In the genomic region with DNA sequence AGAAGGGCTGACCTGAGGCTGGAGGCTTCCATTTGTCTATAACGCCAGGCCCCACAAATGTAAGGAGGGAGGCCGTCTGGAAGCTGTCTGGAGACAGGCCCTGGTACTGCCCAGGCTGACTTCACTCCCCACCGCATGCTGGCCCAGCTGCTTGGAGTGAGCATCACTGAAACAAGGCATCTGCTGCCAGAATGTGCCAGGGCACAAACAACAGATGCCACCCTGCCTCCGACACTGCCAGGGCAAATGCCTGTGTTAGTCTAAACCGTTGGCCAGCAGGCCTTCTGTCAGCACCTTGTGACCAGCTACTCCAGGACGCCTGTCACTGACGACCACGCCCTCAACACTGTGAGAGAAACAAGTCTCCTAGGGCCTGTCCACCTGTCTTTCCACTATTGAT, we compare ENCODE assay signal across 18 mouse cellular contexts. TPM values are rescaled to one million over a fixed set of nuclear protein-coding genes. Genes with fewer than 3 reads are reported as not detected.
A peak's percentile ranks its signal among the peaks of the same experiment; 100 is the strongest.
DNase-seq lines count a peak whose midpoint lies in the region; ATAC-seq and TF ChIP-seq lines count a peak whose summit lies in the region.
"Had no signal": no experiment of that assay in that cellular context is flagged by ENCODE, and none has a peak within 500 bp of the region (broad histone marks: within the 10 kb centered on the region; RNA-seq: fewer than 3 reads in every experiment).

No protein-coding gene starts in this region.

- no peaks in the 10 kb centered on the region for H3K4me1 ChIP-seq in forebrain, postnatal 0 days (ENCODE audit: insufficient read depth)

- H3K4me2 ChIP-seq in forebrain, postnatal 0 days (ENCODE audit: low read depth), result no peak overlapping the region
- H3K4me2 ChIP-seq: lung, embryonic 14.5 days had no signal

- WGBS in forebrain, postnatal 0 days, result 67% methylated on average over 8 of the region's 8 CpGs

- H3K27ac ChIP-seq in forebrain, postnatal 0 days (ENCODE audit: low read depth, low read length), result no peak overlapping the region
- H3K27ac ChIP-seq: layer of hippocampus, adult 2 months had no signal

- H3K9me3 ChIP-seq in forebrain, postnatal 0 days (ENCODE audit: low read length), result no peaks in the 10 kb centered on the region

- no peak overlapping the region for H3K9ac ChIP-seq in forebrain, postnatal 0 days
- H3K9ac ChIP-seq: lung, embryonic 14.5 days had no signal

- ATAC-seq in forebrain, postnatal 0 days, result peak; percentile 78
- ATAC-seq: activated CD4-positive, CD25-positive, alpha-beta regulatory T cell, adult 4 months; intestine, postnatal 0 days had no signal

- H3K4me3 ChIP-seq in forebrain, postnatal 0 days (ENCODE audit: low read depth, low read length), result no peak overlapping the region
- H3K4me3 ChIP-seq: layer of hippocampus, adult 2 months had no signal

- intact Hi-C loops in gastrocnemius, postnatal 14 days (cut with DNase I; ENCODE audit: low total_unique reads), result no loop called here

- H3K36me3 ChIP-seq in forebrain, postnatal 0 days (ENCODE audit: insufficient read depth), result no peaks in the 10 kb centered on the region

- no peak for TF ChIP-seq CTCF in forebrain, postnatal 0 days (IDR thresholded peaks at IDR 0.05; ENCODE audit: low read depth)

- no peaks in the 10 kb centered on the region for H3K27me3 ChIP-seq in forebrain, postnatal 0 days (ENCODE audit: insufficient read depth, low read length)

- peak; percentile 45 for DNase-seq in gastrocnemius, postnatal 14 days
- DNase-seq in gastrocnemius, postnatal 4 days (ENCODE audit: low spot score in 2 of 2), result no peak
- DNase-seq in MN1 (ENCODE audit: low spot score), result peak; percentile 77
- DNase-seq in cerebellum, adult 11-12 months, result peak; percentile 67
- no peak for DNase-seq in forebrain, postnatal 0 days
- DNase-seq in kidney, postnatal 10 days, result no peak
- DNase-seq in kidney, adult 11 months, result no peak
- no peak for DNase-seq in right cerebral cortex, postnatal 25 days
- DNase-seq: lung, embryonic 14.5 days had no signal

RNA-seq across cellular contexts. Expression of a gene that starts 29.8 kb away (rescaled TPM):
- total RNA-seq in gastrocnemius, postnatal 14 days (2021), result not detected
- not detected for total RNA-seq in gastrocnemius, postnatal 4 days (2021)
- total RNA-seq in forebrain, postnatal 0 days (2014; rRNA removed), result not detected in 2 replicates
- polyA plus RNA-seq in forebrain, postnatal 0 days (2015; fragmentation: Nextera tagmentation; extraction: Ambion mirVana), result 0.20 and 0.21 TPM in 2 replicates
- total RNA-seq: megakaryocyte, adult 5-6 weeks; MEL had no signal
- polyA plus RNA-seq: activated CD4-positive, CD25-positive, alpha-beta regulatory T cell, adult 4 months; gonadal fat pad, adult 2 months; heart, postnatal 0 days; intestine, postnatal 0 days; limb, embryonic 14.5 days; lung, embryonic 14.5 days; stomach, embryonic 16.5 days had no signal

Comparison
In these comparisons a context has a peak if more than half of its experiments do, and no peak if none do; other contexts are left out.
1. DNase-seq: peak in gastrocnemius, postnatal 14 days (single experiment), MN1 (single experiment) and cerebellum, adult 11-12 months (single experiment); none in gastrocnemius, postnatal 4 days (0 of 2), forebrain, postnatal 0 days (single experiment), kidney, postnatal 10 days (single experiment), kidney, adult 11 months (single experiment) and right cerebral cortex, postnatal 25 days (single experiment).